In the genomic region with DNA sequence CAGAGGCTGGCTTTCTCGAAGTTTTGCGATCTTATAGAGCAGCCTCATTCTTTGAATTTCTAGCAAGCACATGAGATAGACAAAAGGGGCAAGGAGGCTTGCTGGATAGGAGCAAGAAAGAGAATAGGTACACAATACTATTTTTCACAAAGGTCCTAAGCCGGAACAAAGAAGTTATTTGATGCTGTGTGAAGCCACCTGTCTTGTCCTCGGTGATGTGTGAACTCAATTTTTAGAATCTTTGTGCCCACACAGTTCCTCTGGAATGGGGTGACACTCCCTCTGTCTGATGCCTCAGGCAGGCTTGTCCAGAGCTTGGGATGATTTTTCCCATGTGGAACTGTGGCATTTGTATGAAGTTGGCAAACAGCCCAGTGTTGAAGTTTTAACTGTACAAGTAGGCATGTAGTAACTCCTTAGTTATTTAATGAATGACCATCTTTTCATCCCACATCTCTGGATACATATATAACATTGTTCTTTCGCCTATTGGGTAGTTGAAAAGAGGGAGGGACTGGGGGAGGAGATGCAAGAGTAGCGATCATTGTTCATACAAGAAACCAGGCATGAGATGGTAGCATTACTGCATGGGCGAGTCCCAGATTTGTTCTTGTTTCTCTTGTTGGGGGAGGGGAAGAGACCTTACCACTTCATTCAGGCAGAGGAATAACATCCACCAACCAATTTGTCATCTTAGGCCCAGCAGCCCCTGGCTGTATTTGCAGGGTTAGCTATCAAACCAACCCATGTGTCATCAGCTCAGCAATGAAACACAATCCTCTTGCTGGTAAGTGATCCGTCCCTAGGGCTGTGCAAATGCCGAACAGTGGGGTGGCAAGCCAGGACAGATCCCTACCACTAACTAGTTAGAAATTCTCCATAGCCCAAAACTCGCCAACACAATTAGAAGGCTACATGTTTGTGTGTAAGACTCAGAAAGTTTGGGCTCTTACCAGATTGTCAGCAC, we compare ENCODE assay signal across 8 mouse cellular contexts.
DNase-seq lines count a peak whose midpoint lies in the region; ATAC-seq lines count a peak whose summit lies in the region.

No protein-coding gene starts in this region.

- WGBS in kidney, embryonic 16.5 days, result 38% methylated on average over 10 of the region's 10 CpGs
- WGBS in embryonic facial prominence, embryonic 10.5 days, result 38% methylated on average over 10 of the region's 10 CpGs
- 29% methylated on average over 10 of the region's 10 CpGs for WGBS in hindbrain, embryonic 10.5 days
- 24% methylated on average over 10 of the region's 10 CpGs for WGBS in midbrain, embryonic 14.5 days

- H3K27me3 ChIP-seq in kidney, embryonic 16.5 days (ENCODE audit: insufficient read depth, low read length), result peaks cover 22% of the 10 kb centered on the region; the same call in 1 of the 2 replicates
- H3K27me3 ChIP-seq in embryonic facial prominence, embryonic 10.5 days (replicated peaks; ENCODE audit: low read depth, poor library complexity, severe bottlenecking), result peaks cover 85% of the 10 kb centered on the region
- H3K27me3 ChIP-seq in hindbrain, embryonic 10.5 days (ENCODE audit: insufficient read depth, poor library complexity, severe bottlenecking), result peaks cover 60% of the 10 kb centered on the region
- no peaks in the 10 kb centered on the region; the same call in none of the 2 replicates for H3K27me3 ChIP-seq in midbrain, embryonic 14.5 days (ENCODE audit: control insufficient read depth, insufficient read depth, low read length)

- no peaks in the 10 kb centered on the region for H3K36me3 ChIP-seq in kidney, embryonic 16.5 days (ENCODE audit: insufficient read depth, low read length)
- H3K36me3 ChIP-seq in embryonic facial prominence, embryonic 10.5 days (replicated peaks), result no peaks in the 10 kb centered on the region
- no peaks in the 10 kb centered on the region for H3K36me3 ChIP-seq in hindbrain, embryonic 10.5 days
- no peaks in the 10 kb centered on the region for H3K36me3 ChIP-seq in midbrain, embryonic 14.5 days (ENCODE audit: control insufficient read depth, insufficient read depth, low read length)

- ATAC-seq in kidney, embryonic 16.5 days (ENCODE audit: low FRiP score, low TSS enrichment), result no peak
- ATAC-seq in midbrain, embryonic 14.5 days (ENCODE audit: low FRiP score, low TSS enrichment), result no peak

- H3K4me2 ChIP-seq in kidney, embryonic 16.5 days (replicated peaks; ENCODE audit: low read depth, low read length), result peak overlapping the region; percentile 58
- peak overlapping the region; percentile 64 for H3K4me2 ChIP-seq in midbrain, embryonic 14.5 days (ENCODE audit: low read length)

- H3K4me3 ChIP-seq in kidney, embryonic 16.5 days (ENCODE audit: low read length), result peak overlapping the region; percentile 54
- H3K4me3 ChIP-seq in embryonic facial prominence, embryonic 10.5 days, result peak overlapping the region; percentile 64
- H3K4me3 ChIP-seq in hindbrain, embryonic 10.5 days, result peak overlapping the region; percentile 66
- H3K4me3 ChIP-seq in midbrain, embryonic 14.5 days (replicated peaks; ENCODE audit: low read depth, low read length), result peak overlapping the region; percentile 54

- no peak for DNase-seq in kidney, postnatal 14 days
- peak; percentile 19 for DNase-seq in embryonic facial prominence, embryonic 10.5 days (ENCODE audit: low spot score)
- peak; percentile 15 for DNase-seq in hindbrain, embryonic 10.5 days (ENCODE audit: low spot score)
- peak; percentile 25 for DNase-seq in midbrain, embryonic 14.5 days
- DNase-seq in urinary bladder, adult 2 months (ENCODE audit: low spot score), result no peak
- no peak for DNase-seq in ovary, postnatal 14 days (ENCODE audit: low spot score)
- no peak for DNase-seq in thymus, postnatal 4 days

- H3K9me3 ChIP-seq in kidney, embryonic 16.5 days (ENCODE audit: low read length), result no peaks in the 10 kb centered on the region
- no peaks in the 10 kb centered on the region for H3K9me3 ChIP-seq in embryonic facial prominence, embryonic 10.5 days
- H3K9me3 ChIP-seq in hindbrain, embryonic 10.5 days, result no peaks in the 10 kb centered on the region
- no peaks in the 10 kb centered on the region for H3K9me3 ChIP-seq in midbrain, embryonic 14.5 days (ENCODE audit: control insufficient read depth, low read length)

- H3K27ac ChIP-seq in kidney, embryonic 16.5 days (ENCODE audit: low read length), result peak overlapping the region; percentile 83
- peak overlapping the region; percentile 84 for H3K27ac ChIP-seq in embryonic facial prominence, embryonic 10.5 days (replicated peaks)
- peak overlapping the region; percentile 89 for H3K27ac ChIP-seq in hindbrain, embryonic 10.5 days
- peak overlapping the region; percentile 77 for H3K27ac ChIP-seq in midbrain, embryonic 14.5 days (replicated peaks; ENCODE audit: low read depth, low read length)

- 0 out of 2 replicates have a peak, but pooled peaks cover 10% of the 10 kb centered on the region for H3K4me1 ChIP-seq in kidney, embryonic 16.5 days (ENCODE audit: insufficient read depth, low read length)
- H3K4me1 ChIP-seq in embryonic facial prominence, embryonic 10.5 days, result peaks cover 12% of the 10 kb centered on the region
- peaks cover 22% of the 10 kb centered on the region for H3K4me1 ChIP-seq in hindbrain, embryonic 10.5 days (replicated peaks)
- peaks cover 10% of the 10 kb centered on the region; the same call in 1 of the 2 replicates for H3K4me1 ChIP-seq in midbrain, embryonic 14.5 days (ENCODE audit: control insufficient read depth, insufficient read depth, low read length)

- H3K9ac ChIP-seq in kidney, embryonic 16.5 days (replicated peaks; ENCODE audit: low read length), result peak overlapping the region; percentile 65
- H3K9ac ChIP-seq in midbrain, embryonic 14.5 days (replicated peaks; ENCODE audit: low read length), result peak overlapping the region; percentile 59

Comparison
In these comparisons a context has a peak if more than half of its experiments do, and no peak if none do; other contexts are left out.
1. DNase-seq: peak in embryonic facial prominence, embryonic 10.5 days (single experiment), hindbrain, embryonic 10.5 days (single experiment) and midbrain, embryonic 14.5 days (single experiment); none in kidney, postnatal 14 days (single experiment), urinary bladder, adult 2 months (single experiment), ovary, postnatal 14 days (single experiment) and thymus, postnatal 4 days (single experiment).
2. Peak in every context shown above with its lines, with median percentiles within 50 percentile points of each other: H3K27ac ChIP-seq and H3K4me3 ChIP-seq.